Mouse (Mus musculus) adrenal gland (tissue): Measurements from ENCODE around the gene Nup188.

Source experiments
- intact Hi-C: fragments of 180-260 bp; cut with DNase I; formaldehyde crosslinking; loops from one replicate; pipeline ENCODE4 v1.15.1; 2025

Nup188 gene

DNA sequence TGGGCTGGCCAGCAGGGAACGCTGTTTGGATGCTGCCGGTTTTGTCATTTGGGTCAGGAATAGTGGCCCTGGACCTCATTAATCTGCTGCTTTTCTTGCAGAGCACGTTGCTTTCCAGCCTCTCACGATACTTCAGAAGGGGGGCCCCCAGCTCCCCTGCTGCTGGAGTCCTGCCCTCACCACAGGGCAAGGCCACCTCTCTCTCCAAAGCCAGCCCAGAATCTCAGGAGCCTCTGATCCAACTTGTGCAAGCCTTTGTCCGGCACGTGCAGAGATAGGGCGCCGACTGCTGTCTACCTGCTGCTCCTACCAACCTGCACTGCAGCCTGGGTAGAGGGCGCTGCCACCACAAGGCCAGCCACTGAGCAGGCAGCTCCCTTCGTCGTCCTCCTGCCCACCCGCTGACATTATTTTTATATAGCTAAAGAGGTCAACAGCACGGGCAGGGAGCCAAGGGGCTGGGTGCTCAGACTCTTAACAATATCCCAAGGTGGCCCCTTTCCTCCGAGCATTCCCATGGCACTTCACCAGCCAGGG, 57.5 kb downstream of the Nup188 start:
- intact Hi-C loops, result no loop called here

DNA sequence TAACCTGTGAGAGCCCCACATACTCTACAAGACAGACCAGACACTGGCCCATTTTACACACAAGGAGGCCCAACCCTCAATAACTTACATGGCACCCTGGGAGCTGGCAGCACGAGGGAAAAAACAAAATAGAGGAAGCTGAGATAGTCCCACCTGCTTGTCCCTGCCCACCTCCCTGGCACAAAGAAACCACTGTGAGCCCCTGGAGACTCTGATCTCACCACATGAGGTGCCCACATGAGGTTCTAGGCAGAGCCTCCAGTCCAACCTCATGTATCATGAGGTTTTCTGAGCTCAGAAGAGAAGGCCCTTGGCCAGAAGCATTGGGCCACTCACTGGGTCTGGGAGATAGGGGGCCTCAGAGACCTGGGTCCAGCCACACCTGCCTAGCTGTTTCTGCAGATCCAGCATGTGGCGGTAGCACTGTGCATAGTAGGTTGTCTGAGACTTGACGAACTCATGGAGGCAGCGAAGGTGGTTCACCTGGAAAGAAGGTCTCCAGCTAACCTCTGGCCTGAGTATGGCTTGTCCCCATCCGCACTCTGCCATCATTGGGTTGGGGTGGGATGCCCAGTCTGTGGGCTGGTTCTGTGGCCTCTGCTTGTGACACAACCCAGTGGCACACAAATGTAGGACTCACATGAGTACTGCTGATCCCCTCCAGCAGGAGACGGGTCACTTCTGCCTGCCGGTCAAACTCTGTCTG, 59.9 kb downstream of the Nup188 start:
- intact Hi-C loops, result no loop called here

DNA sequence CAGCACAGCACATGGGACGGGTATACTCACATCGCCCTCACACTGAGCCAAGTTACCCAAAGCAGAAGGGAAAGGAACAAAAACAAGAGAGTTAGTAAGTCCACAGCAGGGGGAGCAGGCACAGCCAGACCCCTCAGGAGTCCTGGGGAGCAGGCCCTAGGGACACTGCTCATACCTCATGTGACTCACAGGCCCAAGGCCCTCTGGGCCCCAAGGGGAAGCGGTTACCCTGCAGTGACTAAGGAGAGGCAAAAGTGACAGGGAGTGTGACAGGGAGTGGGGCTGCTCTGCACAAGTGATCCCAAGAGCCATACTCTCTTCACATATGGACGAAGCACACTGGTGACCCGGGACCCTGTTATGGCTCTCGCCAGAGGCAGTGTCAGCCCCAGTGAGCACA, 63.0 kb downstream of the Nup188 start:
- intact Hi-C loops, result no loop called here

DNA sequence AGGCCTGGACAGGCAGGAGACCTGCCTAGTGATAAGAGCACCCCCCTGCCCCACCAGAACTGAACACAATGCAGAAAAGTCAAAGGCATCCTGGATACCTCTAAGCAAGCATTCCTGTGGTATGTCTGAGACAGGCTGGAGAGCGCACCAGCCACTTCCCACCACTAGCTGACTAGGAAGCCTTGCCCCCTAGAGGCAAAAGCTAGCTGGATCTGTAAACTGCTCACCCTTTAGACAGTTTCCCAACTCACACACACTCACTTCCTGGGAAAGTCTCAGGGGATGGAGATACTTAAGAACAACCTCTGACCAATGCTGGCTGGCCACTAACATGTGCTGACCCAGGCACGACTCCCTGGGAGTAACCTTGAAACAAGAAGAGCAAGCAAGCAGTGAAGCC, 65.0 kb downstream of the Nup188 start:
- intact Hi-C loops, result no loop called here

DNA sequence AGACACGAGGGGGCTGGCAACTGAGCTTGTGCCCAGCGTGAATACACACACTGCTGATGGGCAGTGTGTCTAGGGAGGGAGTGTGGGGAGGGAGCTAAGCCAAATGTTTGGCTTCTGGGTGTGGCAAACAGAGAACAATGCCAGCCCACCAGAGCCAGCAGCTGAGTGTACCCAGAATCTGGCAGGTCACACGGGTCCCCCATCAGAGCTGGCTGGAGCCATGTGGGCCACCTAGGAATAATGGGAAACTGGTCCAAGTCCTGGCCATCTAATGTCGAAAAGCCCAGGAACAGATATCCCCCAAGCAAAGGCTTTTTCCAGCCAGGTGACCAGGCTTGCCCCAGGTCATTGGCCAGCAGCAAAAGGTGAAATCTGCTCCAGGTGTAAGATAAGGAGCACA, 69.7 kb downstream of the Nup188 start:
- intact Hi-C loops, result no loop called here

DNA sequence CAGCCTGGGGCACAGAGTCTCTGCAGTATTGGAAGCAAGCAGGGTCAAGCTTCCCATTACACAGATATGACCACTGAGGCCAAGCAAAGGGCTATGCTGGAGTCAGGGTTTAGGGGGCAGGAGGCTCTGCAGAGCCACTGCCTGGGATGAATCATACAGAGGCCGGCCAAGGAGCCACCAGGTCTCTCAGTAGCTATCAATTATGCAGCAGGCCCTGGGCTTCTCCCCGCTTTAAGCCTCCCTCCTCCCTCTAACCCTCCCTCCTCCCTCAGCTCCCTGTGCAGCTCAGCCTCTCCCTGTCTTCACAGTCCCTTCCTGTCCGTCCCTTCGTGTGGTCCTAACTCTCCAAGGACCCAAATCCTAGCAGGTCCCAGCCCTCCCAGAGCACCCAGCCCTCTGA, 70.1 kb downstream of the Nup188 start:
- intact Hi-C loops, result no loop called here

DNA sequence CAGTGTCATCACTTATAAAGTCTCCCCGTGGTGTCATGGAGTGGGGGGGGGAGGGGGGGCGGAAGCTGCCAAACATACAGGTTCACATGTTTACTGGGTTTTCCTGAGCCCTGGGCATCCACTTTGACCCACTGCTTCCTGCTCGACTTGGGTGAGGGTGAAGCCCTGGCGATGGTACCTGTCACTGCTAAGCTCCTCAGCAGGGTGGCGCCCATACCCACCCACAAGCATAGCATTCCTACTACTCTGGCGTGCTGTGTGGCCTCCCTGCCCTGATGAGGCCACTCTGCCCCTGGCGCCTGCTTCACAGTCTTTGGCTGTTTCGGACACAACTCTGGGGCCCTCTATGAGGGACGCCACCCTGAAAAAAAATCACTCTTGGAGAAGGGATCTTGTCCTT, 70.7 kb downstream of the Nup188 start:
- intact Hi-C loops, result no loop called here

DNA sequence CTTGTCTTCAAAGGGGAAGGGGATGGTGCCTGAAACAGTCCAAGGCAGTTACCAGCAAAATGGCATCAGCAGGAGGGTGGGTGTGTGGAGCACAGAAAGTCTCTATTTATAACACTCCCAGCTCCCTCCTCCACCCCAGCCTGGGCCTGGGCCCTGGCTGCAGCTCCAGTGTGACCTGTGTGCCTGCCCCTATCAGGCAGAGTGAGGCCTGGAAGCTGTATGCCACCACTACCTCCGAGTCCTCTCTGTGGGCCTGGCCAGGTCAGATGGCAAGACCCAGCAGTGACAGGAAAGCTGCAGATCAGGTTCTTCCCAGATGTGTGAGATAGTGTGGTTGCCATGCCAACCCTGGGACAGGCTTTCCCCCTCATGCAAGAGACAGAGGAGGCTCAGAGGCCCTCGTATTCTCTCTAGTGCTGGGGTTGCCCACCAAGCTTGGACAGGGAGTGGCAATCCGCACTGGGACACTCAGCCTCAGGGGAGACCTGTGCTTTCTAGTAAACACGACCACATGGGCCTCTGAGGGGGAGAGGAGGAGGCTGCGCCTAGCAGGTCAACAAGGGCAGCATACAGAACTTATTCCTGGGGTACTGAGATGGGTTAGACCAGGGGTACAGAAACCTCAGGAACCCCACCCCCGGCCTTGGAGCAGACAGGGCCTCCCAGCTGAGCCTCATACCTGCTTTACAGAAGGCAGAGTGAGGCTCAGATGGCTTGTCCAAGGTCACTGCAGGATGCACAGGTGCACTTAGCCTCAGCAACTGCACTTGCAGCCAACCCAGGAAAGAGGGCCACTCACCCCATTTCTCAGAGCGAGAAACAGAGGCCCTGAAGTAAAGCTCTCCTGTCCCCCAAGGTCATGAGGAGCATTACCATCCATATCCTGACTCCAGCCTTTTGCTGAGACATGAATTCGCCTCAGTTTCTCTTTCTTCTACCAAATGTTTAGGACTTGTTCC, 71.6 kb downstream of the Nup188 start:
- intact Hi-C loops, result no loop called here

DNA sequence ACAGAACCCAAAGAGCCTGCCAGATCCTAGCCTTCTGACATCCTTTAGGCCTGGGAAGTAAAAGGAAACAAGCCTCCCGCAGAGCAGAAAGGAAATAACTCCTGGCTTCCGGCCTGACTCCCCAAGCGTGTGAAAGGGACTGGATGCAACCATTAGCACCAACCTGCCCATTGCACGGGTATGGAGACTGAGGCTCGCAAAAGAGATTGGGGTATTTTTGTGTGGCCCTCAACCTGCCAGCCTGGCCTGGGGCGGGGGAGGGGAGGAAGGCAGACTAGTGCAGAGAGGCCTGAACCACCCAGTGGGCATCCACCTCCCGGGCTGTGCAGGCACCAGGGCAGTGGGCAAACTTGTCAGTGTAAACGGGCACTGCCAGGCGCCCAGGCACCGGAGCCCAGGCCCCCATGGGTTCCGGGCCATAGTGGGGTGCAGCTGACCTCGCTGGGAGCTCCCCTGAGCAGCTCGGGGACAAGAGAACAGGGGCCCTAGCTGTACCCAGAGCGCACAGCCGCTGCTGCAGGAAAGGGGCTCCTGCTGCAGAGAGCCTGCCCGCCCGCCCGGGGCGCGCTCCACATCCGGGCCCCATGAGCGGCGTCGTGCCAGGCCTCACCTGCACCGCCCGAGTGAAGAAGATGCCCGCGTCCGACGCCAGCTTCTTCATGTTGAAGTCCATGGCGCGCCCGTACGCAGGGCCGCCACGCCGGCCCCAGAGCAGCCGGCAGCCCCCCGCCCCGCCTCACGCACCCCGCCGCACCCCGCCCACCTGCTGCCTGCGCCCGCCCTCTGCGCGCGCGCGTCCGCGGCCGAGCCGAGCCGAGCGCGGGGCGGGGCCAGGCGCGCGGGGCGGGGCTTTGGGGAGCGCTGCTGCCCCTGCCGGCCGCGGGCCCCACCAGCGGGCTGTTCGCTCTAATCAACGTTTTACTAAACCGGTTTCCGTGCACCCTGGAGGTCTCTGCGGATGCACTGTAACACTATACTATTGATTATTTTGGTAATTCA, 72.6 kb downstream of the Nup188 start, which contains the start of gene Sh3glb2:
Sh3glb2 (minus strand) TSS at position 805 of the 999 bp plus-strand sequence.
- intact Hi-C loops, result no loop called here

DNA sequence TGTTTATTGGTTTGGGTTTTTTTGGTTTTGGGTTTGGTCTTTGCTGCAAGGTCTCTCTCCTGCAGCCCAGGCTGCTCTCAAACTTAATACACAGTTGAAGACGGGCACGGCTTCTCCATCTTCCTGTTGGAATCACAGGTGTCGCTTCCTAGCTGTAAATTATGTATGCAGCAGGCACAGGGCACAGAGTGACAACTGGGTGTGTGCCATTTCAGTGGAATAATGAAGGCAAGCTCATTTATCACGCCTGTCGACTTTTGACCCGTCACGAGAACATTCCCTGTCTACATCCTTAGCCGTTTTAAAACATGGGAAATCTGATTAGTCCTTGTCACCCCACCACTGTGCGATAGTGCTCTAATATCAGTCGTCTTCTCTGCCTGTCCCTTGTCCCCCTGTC, 74.4 kb downstream of the Nup188 start:
- intact Hi-C loops, result no loop called here

DNA sequence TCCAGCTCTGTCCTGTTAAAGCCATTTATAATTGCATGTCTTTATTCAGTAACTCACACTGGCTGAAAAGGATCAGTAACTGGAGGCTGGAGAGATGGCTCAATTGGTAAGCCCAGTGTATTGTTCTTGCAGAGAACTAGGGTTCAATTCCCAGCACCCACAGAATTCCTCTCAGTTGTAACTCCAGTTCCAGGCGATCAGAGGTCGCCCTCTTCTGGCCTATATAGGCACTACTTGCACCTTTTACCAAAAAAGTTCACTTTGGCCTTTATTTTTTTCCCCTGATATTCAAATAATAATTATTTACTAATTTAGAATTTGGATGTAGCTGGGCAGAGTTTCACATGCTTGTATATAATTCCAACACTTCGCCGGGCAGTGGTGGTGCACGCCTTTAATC, 76.7 kb downstream of the Nup188 start:
- intact Hi-C loops, result no loop called here

DNA sequence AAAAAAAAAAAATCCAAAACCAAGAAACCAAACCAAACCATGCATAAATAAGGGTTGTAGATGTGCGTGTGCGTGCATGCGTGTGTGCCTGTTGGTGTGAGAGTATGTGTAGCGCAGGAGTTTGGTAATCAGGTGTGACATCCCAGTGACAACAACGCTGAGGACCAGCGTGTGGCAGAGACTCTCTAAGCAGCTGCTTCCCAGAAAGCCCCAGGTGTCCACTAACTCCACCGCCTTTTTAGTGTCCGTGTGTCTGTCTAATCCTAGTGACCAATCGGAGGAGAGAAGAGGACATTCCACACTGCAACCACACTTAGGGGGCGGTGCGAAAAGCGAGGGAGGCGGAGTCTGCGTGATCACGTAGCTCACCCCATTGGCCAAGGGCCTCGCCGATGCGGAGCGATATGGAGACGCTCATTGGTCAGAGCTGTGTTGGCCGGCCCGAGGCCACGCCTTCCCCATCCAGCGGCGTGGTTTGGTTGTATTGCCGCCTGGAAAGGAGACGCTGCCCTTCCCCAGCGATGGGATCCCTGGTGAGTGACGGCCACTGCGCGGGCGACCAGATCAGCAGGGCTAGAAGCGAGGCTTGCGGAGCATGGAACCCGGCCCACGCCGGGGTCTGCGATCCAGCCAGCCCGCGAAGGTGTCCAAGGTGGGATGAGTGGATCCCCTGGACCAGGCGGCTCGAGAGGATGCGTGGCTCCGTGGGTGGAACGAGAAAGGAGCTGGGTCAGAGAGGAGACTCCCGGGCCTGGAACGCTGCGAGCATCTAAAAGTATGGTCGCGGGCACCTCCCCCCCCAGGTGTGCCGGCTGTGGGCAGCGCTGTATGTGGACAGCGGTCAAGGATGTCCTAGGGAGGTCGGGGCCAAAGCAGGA, 77.8 kb downstream of the Nup188 start, which contains the start of gene Miga2:
Miga2 (plus strand) TSS at position 461 of the 878 bp plus-strand sequence.
- intact Hi-C loops, result no loop called here

DNA sequence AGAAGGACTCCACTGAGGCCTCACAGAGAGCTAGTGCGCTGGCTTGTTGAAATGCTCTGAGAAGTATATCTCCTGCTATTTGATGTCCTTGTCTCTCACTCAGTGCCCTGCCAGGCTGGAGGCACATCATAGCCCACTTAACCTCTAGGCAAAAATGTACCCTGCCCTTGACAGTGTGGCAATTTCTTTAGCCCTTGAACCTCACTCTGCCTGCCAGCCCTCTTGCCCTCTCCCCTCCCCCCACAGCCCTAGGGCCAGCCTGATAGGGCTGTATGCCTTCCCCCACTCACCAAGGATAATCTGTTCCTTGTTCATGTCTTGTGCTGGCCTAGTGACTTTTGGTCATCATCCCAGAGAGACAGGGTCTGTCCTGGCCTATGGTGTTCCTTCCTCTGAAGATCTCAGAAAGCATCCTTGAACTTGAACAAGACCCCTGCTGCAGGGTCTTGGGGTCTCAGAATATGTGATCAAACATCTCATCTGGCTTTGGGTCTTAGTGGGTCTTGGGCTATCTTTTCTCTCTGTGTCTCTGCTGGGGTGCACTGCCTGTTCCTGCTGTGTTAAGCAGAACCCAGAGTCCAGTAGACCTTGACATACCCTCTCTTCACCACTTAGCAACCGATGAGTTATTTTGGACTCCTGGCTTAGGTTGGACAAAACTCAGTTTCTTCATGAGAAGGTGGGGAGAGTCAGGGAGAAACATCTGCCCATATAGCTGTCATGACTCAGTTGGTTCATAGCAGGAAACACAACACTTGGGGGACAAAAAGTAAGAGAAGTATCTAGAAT, 79.3 kb downstream of the Nup188 start:
- intact Hi-C loops, result no loop called here

DNA sequence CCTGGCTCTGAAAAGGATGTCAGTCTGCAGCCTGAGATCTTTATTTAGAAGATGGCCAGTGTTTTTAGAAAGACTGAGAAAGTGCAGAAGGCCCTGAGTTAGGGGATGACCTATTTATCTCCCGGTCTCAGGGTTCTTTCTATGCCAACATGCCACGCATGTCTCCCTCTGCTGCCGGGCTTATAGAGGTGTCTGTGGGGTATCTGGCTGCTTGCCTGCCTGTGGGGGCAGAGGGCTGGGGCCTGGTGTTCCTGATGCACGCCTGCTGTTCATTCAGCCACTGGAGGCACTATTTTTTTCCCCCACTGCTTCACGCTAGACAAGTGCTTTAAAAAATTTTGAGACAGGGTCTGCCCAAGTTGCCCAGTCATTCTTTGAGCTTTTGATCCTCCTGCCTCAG, 80.0 kb downstream of the Nup188 start:
- intact Hi-C loops, result no loop called here

DNA sequence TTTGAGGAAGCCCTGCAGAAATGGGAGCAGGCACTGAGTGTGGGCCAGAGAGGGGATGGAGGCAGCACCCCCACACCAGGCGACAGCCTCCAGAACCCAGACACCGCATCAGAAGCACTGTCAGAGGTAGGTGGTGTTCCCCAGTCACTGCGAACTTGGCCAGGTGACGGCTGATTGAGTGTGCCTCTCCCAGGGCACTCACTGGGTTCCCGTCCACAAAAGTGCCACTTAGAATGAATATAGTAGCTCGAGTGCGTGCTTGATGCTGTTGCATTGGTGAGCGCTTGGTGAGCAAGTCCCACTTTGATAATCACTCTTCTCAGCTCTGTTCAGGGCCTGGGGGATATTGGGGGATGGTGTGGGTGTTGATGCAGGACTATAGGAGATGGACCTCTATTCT, 85.3 kb downstream of the Nup188 start:
- intact Hi-C loops, result no loop called here

DNA sequence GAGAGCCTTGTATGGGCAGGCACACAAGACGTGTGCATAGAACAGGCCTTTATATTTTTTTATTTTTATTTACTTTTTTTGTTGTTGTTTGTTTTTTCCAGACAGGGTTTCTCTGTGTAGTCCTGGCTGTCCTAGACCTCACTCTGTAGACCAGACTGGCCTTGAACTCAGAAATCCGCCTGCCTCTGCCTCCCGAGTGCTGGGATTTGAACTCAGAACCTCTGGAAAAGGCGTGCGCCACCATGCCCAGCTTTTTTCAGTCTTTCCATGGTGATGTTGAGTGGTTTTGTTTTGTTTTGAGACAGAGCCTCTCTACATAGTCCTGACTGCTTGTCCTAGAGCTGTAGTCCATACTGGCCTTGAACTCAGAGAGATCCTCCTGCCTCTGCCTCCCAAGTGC, 86.5 kb downstream of the Nup188 start:
- intact Hi-C loops, result no loop called here

DNA sequence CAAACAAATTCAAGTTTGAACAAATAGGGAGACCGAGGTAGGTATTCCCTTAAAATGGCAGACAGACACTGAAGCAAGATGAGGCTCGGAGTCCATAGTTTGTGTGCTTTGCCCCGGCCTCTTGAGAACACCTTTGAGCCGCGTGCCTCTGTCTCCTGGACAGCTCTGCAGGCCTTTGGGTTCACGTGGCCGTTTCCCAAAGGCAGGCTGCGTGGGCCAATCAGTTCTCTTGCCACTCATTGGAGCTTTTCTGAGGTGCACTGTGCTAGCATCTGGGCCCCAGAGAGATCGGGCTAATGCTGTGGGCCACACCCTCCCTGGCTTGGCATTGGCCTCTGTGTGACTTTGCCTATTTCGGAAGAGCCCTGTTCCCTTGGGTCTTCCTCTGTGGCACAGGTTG, 89.7 kb downstream of the Nup188 start:
- intact Hi-C loops, result no loop called here

DNA sequence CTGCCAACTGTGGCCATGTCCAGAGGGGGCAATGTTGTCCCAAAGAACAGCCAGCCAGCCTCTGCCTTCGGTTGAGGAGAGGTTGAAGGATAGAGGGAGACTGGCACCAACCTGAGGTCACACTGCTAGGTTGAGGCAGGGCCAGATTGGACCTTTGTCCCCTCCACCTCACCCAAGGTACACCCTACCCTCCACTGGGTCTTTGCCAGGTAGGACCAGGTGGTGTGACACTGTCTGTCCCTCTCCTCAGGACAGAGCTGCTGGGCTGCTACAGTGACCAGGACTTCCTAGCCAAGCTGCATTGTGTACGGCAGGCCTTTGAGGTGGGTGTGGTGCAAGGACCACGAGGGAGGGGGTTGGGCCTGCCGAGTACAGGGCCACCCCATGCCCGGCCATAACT, 91.5 kb downstream of the Nup188 start:
- intact Hi-C loops, result no loop called here

DNA sequence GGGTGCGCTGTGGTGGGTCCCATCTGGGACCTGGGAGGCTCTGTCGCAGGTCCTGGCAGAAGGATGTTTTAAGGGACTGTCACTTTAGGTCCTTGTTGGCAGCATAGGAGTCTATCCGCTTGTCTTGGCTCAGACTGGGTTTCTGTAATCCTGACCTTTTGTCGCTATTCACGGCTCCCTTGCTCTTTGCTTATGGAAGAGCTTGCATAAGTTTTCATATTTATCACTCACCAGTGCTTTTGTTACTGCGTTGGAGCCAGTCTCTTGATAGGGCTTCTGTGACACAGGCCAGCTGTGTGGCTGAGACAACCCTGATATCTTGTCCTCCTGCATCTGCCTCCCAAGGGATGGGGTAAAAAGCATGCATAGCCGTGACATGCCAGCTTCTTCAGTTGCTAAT, 93.1 kb downstream of the Nup188 start:
- intact Hi-C loops, result no loop called here
